Mouse (Mus musculus) liver, embryonic 15.5 days (tissue): ENCODE data around the gene 4930503E14Rik. TPM values are rescaled to one million over a fixed set of nuclear protein-coding genes. Genes with fewer than 3 reads are reported as not detected.
"Not testable (repeated sequence)": the region's sequence is repeated elsewhere in the genome, so short reads cannot be mapped to it uniquely, and the experiment has no call there.

Experiments
- ATAC-seq: fragments of 200-750 bp; cut with Nextera tagmentation; 2 replicates; pipeline ENCODE4 v1.8.0; 2017; ENCODE audit warnings: moderate number of reproducible peaks, mild to moderate bottlenecking, moderate library complexity; ENCODE audit not compliant: insufficient read depth
- H3K27ac ChIP-seq: fragments of 300-500 bp; sonication (generic); replicated peaks from 2 replicates; pipeline ENCODE4 v1.5.1; 2015; ENCODE audit warnings: mild to moderate bottlenecking, inconsistent platforms
- H3K27me3 ChIP-seq: fragments of 300-500 bp; sonication (generic); 2 replicates; pipeline ENCODE4 v1.6.1; 2015; ENCODE audit warnings: mild to moderate bottlenecking, inconsistent platforms
- H3K36me3 ChIP-seq: fragments of 300-500 bp; sonication (generic); replicated peaks from 2 replicates; pipeline ENCODE4 v1.6.1; 2015; ENCODE audit warnings: moderate library complexity, mild to moderate bottlenecking, inconsistent platforms
- H3K4me1 ChIP-seq: fragments of 300-500 bp; sonication (generic); replicated peaks from 2 replicates; pipeline ENCODE4 v1.6.1; 2015; ENCODE audit warnings: inconsistent platforms
- H3K4me2 ChIP-seq: fragments of 300-500 bp; sonication (generic); 2 replicates; pipeline ENCODE4 v1.6.1; 2015; ENCODE audit warnings: moderate library complexity, mild to moderate bottlenecking, inconsistent platforms
- H3K4me3 ChIP-seq: fragments of 300-500 bp; sonication (generic); replicated peaks from 2 replicates; pipeline ENCODE4 v1.5.1; 2015; ENCODE audit warnings: mild to moderate bottlenecking, inconsistent platforms
- H3K9ac ChIP-seq: fragments of 300-500 bp; sonication (generic); 2 replicates; pipeline ENCODE4 v1.6.1; 2015; ENCODE audit warnings: moderate library complexity, mild to moderate bottlenecking, inconsistent platforms
- H3K9me3 ChIP-seq: fragments of 300-500 bp; sonication (generic); replicated peaks from 2 replicates; pipeline ENCODE4 v1.6.1; 2016; ENCODE audit warnings: inconsistent platforms
- WGBS: fragments of 180-500 bp; shearing (Covaris S2); methylation state at CpG from one replicate; pipeline ENCODE4 v1.1.7; 2015; ENCODE audit warnings: mixed read lengths; ENCODE audit not compliant: insufficient replicate concordance; 5-methylcytosine and 5-hydroxymethylcytosine counted together
- polyA plus RNA-seq: library from polyadenylated mRNA; unstranded; fragments of >200 nt; fragmentation: Nextera tagmentation; extraction: Ambion mirVana; gene quantifications from 2 replicates; pipeline ENCODE4 v1.2.1, GENCODE M21; 2015

4930503E14Rik gene
- polyA plus RNA-seq = not detected in 2 replicates

- H3K9ac ChIP-seq, H3K9me3 ChIP-seq, H3K4me1 ChIP-seq, H3K27me3 ChIP-seq, H3K4me2 ChIP-seq, H3K27ac ChIP-seq, H3K36me3 ChIP-seq, H3K4me3 ChIP-seq, ATAC-seq: not testable (repeated sequence)
- 60% methylated on average over 3 of the region's 3 CpGs for WGBS
These were observed at the start of gene 4930503E14Rik for GRCm38 (mm10) chr14:44213154-44213553. 4930503E14Rik (minus strand) TSS chr14:44213254.

- 75% methylated on average over 16 of the region's 16 CpGs for WGBS
- no peaks in the 10 kb centered on the region for H3K4me1 ChIP-seq
- H3K4me3 ChIP-seq = no peak overlapping the region
- H3K9ac ChIP-seq = no peak overlapping the region
- 0 out of 2 replicates have a peak, but pooled peaks cover 4% of the 10 kb centered on the region for H3K9me3 ChIP-seq
- ATAC-seq = no peak
- H3K27ac ChIP-seq = no peak overlapping the region
- H3K4me2 ChIP-seq = no peak overlapping the region
- H3K36me3 ChIP-seq = no peaks in the 10 kb centered on the region
- H3K27me3 ChIP-seq = no peaks in the 10 kb centered on the region
These were observed 35.0 kb upstream of the 4930503E14Rik start for GRCm38 (mm10) chr14:44248039-44248438.

- not testable (repeated sequence) for ATAC-seq
These were observed 15.7 kb downstream of the 4930503E14Rik start, which contains the start of gene Gm8212 for GRCm38 (mm10) chr14:44197361-44197760. Gm8212 (plus strand) TSS chr14:44197661.

GRCm38 (mm10) chr14:44123551-44123950 lies 89.5 kb downstream of the 4930503E14Rik start, which contains the start of gene Gm3327:
Gm3327 (plus strand) TSS chr14:44123851.
- H3K27me3 ChIP-seq, H3K36me3 ChIP-seq, ATAC-seq, H3K4me2 ChIP-seq, H3K9ac ChIP-seq, H3K4me1 ChIP-seq, H3K4me3 ChIP-seq, H3K9me3 ChIP-seq, H3K27ac ChIP-seq: not testable (repeated sequence)
- 58% methylated on average over 4 of the region's 4 CpGs for WGBS

More at GRCm38 (mm10) chr14:44197361-44197760, 15.7 kb downstream of the 4930503E14Rik start, which contains the start of gene Gm8212:
- H3K4me2 ChIP-seq, H3K4me3 ChIP-seq, H3K27me3 ChIP-seq, H3K4me1 ChIP-seq, H3K36me3 ChIP-seq, H3K27ac ChIP-seq, H3K9me3 ChIP-seq, H3K9ac ChIP-seq: not testable (repeated sequence)
- 73% methylated on average over 2 of the region's 3 CpGs for WGBS

Other genes starting within 250 kb of the 4930503E14Rik start
- not detected in 2 replicates for gene Ang6, start 211.0 kb downstream of the 4930503E14Rik start, polyA plus RNA-seq
- gene Ear2, start 110.6 kb downstream of the 4930503E14Rik start, polyA plus RNA-seq = 14.2 and 20.2 TPM in 2 replicates
- gene Gm3327, start 89.4 kb downstream of the 4930503E14Rik start, polyA plus RNA-seq = not detected in 2 replicates
- gene Gm8212, start 15.6 kb downstream of the 4930503E14Rik start, polyA plus RNA-seq = not detected in 2 replicates
- not detected in 2 replicates for gene Gm8220, start 72.3 kb upstream of the 4930503E14Rik start, polyA plus RNA-seq
- not detected in 2 replicates for gene Gm5930, start 125.3 kb upstream of the 4930503E14Rik start, polyA plus RNA-seq
- gene Gm8229, start 152.1 kb upstream of the 4930503E14Rik start, polyA plus RNA-seq = not detected in 2 replicates
- not detected in 2 replicates for gene Gm3371, start 197.4 kb upstream of the 4930503E14Rik start, polyA plus RNA-seq
- gene Gm8232, start 220.4 kb upstream of the 4930503E14Rik start, polyA plus RNA-seq = not detected in 2 replicates